Mouse (Mus musculus): ENCODE data around the gene Otulinl.

Otulinl gene

DNA sequence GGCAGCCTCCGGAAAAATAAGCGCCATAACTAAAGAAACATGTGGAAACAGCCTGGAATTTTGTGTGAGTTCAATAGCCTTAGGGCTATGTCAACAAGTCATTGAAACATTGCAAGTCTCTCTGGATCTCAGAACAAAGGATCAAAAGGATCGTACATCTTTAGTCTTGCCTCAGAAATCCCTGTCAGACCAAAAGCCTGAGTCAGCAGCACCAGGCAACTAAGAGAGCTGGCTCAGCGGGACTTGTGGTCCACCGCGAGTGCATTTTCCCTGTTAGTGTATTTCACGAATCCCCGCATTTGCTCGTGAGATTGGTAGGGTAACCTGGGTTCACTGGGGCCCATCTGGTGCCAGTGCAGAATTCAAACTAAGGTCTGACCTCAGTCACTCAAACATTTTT, 1.2 kb upstream of the Otulinl start:
- peak; percentile 32 for DNase-seq (ENCODE audit: extremely low read depth, insufficient read length, low spot score)

DNA sequence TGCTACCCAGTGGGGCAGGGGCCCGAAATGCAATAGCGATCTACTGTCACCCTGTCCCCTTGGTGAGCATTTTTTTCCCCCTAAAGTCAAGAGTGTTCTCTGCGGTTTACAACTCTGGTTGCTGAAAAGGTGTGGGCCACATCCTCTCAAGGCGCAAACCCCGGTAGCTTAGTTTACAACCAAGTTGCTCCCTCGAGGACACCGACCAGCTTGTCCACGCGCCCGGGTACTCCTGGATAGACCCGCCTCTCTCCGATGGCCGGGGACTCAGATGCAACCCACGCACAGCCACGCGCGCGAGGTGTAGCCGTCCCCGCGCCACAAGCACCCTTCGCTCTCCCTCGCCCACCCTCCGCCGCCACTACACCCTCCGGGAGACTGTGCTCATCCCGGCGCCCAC, 382 bp downstream of the Otulinl start:
- no peak for DNase-seq (ENCODE audit: extremely low read depth, insufficient read length, low spot score)

DNA sequence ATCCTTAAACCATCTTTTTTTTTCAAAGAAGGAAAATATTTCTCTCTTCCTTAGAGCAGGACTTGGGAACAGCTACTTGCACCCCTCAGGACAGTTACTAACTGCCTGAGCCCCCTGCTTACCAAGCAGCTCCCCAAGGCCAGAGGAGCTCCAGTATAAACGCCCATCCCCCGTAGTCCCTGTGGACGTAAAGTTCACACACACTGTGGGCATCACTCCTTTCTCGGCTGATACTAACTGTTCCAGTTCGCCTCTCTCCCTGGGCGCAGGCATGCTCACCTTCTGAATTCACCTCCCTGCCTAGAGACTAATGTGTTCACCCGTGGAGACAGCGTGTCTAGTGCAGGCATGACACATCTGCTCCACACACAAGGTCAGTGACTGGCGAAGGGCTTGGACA, 2.9 kb downstream of the Otulinl start:
- DNase-seq (ENCODE audit: extremely low read depth, insufficient read length, low spot score), result no peak

DNA sequence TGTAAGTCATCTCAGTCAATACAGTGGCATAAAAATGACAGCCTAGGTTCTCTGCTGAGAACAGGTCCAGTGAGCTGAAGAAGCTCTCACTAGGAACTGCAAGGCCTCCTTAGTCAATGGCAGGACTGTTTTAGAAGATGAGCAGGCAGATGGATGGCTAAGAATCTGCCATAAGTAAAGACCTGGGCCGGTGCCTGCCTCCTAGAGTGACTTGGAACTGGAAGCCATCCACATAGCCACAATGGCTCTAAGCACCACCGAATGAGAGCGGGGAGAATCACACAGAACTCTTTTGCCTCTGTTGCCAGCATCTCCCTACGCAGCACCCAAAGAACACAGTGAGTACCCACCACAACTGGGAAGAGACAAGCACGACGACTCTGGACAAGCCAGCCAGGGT, 3.6 kb downstream of the Otulinl start:
- no peak for DNase-seq (ENCODE audit: extremely low read depth, insufficient read length, low spot score)

DNA sequence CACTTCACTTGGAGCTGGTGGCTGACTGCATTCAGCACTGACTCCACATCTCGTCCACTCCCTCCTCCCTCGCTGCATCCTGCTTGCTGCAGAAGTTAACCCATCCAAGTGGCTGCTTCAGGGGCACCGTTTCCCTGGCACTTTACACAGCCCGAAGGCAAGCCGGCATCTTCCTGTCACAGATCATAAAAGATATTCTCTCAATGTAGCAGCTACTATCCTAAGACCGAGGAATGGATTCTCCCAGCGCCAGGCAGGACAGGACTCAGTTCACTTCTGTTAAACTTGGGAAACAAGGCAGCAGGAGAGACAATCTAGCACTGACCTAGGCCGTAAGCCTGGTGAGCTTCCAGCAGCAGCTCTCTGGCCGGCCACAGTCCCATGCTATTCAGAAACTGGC, 5.2 kb downstream of the Otulinl start:
- no peak for DNase-seq (ENCODE audit: extremely low read depth, insufficient read length, low spot score)

DNA sequence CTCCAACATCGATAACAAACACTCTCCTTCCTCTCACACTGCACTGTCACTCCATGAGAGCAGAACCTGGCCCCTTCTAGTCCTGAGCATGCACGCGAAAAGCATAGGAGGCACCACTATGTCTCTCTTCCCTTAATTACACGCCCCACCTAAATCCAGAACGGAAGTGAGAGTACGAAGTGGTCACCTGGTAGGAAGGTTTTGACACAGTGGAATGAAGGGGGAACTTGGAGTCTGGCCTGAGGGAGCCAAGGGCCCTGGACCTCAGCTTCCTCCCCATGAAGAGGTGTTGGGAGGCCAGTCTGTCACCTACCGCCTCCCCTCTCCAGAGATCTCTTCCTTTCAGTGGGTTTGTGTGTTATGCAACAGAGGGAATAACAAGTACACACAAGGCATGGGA, 6.3 kb downstream of the Otulinl start:
- no peak for DNase-seq (ENCODE audit: extremely low read depth, insufficient read length, low spot score)

DNA sequence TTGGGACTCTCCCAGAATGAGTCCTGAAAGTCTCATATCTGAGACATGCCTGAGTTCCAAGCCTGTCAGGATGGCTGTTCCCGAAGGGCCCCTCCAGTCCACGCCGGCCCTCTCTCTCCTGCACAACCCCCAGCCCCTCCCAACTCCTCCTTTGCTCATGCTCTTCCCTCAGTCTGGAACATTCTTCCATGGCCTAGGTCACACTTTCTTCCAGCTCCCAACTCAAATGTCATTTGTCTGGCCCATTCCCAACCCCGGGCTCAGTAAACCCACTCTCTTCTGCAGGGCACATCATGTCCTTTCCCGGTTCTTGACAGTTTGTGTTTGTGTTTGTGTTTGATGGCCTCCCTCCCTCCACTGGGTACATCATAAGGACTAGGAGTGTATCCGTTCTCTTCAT, 7.3 kb downstream of the Otulinl start:
- DNase-seq (ENCODE audit: extremely low read depth, insufficient read length, low spot score), result no peak

DNA sequence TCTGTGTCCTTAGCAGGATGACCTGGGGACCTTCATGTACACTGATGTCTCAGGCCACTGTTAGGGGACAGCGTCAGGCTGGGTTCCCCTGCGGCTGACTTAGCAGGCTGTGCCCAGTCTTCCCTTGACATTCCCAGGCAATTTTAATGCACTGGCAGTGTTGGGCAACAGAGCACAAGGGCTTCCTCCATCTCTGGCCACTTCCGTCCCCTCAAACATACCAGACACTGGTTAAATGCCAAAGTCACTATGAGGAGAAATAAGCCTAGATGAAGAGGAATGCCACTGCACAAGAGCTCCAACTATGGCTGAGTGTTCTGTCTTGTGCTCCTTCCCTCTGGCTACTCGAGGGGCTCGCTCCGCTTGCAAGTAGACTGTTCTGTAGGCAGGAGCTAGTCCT, 8.2 kb downstream of the Otulinl start:
- no peak for DNase-seq (ENCODE audit: extremely low read depth, insufficient read length, low spot score)

DNA sequence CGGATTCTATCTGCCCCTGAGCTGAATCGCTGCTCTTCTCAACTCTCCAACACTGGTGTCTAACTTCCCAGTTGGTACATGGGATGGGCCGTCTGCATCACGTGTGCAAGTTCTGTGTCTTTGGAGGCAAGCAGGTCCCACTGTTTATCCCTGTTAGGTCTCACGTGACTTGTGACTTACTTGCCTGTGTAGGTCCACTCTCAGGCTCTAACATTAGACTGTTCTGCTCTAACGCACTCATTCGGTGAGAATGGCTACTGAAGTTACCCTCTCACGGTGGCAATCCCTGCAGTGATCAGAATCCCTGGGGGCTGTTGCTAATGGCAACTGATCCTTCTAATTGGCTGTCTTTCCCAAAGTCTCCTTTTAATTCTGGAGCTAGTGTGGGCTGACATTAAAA, 9.1 kb downstream of the Otulinl start:
- no peak for DNase-seq (ENCODE audit: extremely low read depth, insufficient read length, low spot score)

DNA sequence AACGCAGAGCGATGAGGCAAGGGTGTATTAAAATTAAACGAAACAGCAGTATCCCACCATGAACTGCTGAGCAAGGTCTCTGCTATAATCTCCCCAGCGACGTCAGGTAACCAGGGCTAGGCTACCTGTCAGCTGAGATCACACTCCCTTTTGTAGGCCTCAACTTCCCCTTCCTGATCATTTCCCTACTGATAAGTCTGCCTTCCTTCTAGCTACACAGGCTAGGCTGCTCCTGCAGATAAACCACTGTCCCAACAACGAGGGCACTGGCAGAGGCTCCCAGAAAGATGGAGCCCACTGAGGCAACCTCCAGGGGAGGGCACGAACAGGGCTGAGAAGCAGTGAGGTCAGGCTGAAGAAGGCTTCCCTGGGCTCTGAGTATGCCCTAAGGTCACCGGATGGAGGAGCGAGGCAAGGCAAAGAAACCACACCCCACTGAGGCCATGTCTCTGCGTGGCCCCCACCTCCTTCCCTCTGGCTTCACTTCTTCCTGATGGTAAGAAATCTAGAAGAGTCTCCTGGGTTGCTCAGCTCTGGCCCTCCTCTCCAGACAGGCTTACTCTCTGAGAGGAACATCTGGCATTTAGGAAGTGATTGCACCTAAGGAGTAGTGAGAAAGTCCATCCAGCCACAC, 9.7 kb downstream of the Otulinl start:
- no peak for DNase-seq (ENCODE audit: extremely low read depth, insufficient read length, low spot score)

DNA sequence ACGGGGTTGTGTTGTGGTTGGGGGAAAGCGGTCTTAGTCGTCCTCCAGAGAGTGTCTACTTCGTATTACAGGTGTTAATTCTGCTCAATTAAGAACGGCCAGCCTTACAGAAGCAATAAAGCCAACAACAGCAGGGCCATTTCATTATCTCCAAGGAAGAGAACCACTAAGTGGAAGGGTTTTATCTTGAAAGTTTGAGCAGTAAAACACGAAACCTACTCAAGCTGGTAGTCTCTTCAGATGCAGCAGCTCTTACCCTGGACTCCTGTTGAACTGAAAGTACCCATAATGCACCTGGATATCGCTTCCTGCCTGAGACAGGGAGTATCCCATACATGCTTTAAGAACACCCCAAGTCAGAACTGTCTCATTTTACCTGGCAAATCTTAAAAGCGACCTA, 10.7 kb downstream of the Otulinl start:
- no peak for DNase-seq (ENCODE audit: extremely low read depth, insufficient read length, low spot score)

DNA sequence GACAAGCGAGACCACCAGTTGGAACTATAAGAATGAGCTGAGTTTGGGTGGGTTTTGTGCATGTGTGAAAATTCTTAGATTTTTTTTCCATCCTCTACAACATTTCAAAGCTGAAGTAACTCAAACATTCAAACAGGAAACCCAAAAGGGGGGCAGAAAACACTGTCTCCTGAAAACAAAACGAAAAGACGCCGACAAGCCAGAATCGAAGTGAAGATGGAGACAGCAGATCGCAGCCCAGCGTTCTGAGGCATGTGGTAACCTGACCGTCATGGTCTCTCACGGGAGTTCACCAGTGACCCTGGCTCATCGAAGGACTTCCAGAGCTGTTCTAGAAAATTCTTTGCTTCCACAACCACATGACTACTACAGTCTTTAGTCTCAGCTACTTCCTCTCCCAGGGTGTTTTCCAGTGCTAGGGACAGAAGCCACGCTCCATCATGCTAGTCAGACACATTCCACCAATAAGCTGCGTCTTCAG, 11.4 kb downstream of the Otulinl start:
- no peak for DNase-seq (ENCODE audit: extremely low read depth, insufficient read length, low spot score)

DNA sequence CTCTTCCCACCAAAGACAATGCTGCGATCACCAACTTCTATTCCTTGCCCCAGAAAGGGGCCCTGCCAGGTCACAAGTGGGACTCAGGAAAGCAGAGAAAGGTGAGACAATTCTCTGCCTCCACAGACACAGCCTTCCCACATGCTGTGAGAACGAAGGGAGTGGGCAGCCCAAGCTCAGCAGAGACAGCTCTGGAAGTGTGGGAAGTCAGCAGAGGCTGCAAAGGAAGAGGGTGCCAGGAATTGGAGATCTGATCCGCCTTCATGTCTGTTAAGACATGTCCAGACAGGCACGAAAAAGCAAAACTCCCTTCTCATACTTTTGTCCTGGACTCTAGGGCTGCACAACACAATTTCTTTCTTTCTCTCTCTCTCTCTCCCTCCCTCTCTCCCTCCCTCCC, 12.1 kb downstream of the Otulinl start:
- DNase-seq (ENCODE audit: extremely low read depth, insufficient read length, low spot score), result no peak

DNA sequence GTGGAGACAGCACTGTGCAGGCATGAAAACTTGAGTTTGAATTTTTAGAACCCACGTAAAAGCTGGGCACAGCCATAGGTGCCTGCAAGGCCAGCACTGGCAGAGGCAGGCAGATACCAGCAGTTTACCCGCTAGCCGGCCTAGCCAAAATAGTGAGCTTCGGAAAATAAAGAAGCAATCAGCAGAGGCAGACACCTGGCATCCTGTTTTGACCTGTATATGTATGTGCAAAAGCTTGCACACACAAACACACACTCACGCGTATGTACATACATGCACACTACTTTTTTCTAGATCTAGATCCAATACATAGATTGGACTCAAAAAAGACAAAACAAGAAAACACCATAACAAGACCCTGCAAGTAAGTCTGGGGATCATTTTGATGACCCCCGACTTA, 12.8 kb downstream of the Otulinl start:
- no peak for DNase-seq (ENCODE audit: extremely low read depth, insufficient read length, low spot score)

DNA sequence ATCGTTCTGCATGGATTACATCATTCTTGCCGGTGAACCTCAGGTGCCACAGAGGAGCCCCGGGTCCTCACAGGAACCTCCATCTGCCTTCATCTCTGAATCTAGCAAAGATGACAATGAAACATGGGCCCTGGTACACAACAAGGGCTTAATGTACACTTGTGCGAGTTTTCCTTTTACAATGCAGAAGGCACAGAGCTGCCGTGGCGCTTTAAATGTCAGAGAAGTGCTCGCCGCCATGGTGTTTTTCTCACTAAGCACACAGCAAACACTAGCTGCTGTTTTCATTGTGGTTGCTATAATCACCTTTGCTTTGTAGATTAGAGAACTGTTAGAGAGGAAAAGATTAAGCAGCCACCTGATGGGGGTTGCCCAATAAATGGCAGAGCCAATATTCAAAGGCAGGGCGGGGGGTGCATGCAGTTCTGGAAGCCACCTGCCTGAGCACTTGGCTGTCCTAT, 13.3 kb downstream of the Otulinl start:
- no peak for DNase-seq (ENCODE audit: extremely low read depth, insufficient read length, low spot score)

DNA sequence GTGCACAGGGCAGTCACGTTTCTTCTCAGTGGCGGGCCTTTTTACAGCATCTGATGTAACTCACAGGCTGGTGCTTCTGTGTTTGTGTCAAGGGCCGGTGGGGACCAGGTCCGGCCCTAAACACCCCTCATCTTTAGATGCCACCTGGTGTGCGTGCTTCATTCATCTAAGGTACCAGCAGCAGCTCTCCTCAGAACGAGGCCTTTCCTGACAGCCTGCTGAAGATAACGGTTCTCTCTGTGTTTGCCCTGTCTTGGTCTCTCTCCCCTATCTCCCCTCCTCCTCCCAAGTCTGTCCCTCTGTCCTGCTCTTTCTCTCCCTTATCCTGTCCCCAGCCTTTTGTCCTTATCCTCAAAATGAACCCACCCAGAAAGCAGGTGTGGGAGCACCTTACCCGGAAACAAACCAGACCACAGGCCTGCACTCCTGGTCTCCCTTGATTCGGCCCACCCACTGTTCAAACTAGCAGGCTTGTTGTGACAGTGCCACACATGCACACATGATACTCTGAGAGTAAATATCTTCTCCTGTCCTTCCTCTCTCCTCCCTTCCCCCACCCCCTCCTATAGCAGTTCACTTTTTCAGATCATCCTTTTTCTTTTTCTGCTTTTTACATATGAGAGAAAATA, 14.4 kb downstream of the Otulinl start:
- DNase-seq (ENCODE audit: extremely low read depth, insufficient read length, low spot score), result no peak

DNA sequence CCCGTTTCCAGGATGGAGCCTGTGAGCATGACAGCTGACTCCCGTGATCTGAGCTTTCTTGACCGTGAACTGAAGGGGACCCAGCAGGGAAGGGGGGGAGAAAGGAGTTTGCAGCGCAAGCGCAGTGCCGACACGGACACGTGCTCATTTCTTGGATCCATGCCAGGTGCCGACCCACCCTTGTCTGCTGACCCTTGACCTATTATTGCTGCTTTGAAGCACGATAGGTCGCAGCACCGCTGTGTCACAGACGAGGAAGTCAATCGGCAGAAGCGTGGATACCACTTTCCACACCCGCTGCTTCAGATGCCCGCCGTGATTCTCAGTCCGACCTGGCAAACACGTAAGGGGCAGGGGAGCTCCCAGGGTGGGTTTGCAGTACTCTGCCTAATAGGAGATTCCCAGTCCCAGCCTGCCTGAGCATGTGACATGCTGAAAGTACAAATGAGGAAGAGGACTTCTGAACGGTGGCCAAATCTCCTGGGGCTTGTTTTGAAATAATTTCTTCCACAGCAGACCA, 15.9 kb downstream of the Otulinl start:
- peak; percentile 19 for DNase-seq (ENCODE audit: extremely low read depth, insufficient read length, low spot score)

DNA sequence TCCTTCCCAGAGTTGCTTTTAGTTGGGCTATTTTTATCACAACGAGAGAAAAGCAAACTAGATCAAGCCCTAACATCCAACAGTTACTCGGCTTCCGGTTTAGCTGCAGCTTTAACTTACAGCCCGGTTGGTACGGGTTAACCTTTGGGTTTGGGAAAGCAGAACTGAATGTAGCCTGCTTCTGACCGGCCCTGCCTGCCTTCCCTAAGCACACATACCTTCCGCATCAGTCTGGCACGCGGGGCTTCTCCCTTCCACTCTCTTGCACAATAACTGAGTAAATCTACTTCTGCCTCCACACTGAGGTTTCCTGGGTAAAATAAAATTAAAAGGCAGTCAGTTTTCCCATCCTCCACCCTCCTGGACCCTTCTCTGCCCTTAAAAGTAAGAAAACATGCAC, 17.3 kb downstream of the Otulinl start:
- no peak for DNase-seq (ENCODE audit: extremely low read depth, insufficient read length, low spot score)

DNA sequence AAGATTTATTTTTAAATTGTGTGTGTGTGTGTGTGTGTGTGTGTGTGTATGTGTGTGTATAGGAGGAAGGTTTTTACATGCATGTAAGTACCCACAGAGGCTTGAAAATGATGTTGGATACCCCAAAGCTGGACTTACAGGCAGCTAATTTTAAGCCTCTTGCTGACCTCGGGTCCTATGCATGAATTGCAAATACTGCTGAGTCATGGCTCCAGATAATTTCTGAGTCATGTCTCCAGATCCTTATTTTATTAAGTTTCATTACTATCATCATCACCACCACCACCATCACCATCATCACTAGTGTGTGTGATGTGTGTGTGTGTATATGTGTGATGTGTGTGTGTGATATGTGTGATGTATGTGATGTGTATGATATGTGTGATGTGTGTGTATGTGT, 18.7 kb downstream of the Otulinl start:
- no peak for DNase-seq (ENCODE audit: extremely low read depth, insufficient read length, low spot score)

DNA sequence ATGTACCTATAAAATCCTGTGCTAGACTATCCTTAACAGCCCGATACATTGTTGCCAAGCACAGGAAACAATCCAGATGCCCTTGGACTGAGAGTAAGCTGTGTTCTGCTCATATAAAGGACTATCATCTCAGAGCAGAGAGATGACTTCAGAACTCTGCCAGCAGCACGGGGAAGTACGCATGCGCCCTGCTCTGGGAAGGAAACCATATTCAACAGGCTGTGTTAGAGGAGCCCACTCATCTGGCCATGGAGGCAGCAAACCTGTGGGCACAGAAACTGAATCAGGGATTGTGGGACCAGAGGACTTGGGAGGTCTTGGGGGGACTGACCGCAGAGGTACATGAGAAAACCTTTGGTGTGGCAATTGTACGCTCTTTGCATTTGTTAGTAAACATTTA, 19.7 kb downstream of the Otulinl start:
- no peak for DNase-seq (ENCODE audit: extremely low read depth, insufficient read length, low spot score)

DNA sequence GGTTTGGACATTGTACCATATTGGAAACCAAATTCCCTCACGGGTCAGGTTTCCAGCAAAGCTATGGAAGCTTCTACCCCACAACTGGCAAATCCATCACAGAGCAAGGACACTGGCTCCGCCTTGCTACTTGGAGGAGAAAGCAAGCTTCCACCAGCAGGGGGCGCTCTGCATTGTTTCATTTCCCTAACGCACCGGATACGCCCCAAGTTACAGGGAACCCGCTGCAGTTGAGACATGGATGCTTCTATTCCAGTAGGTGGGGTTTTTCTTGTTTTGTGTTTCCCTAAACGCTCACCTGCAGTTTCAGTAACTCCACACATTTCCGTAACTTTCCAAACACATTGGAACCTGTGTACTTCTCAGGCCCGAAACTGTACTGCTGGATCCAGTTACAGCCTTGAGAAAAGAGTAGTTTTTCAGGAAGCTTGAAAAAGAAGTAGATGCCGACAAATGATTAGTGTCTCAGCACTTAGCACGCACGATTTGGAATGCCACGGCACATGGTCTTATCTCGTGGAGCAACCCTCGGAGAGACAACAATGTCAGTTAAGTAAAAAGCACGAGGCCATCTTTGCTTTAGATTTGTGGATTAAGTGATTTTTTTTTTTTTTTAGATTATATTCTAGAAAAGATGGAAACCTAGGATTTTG, 21.7 kb downstream of the Otulinl start:
- DNase-seq (ENCODE audit: extremely low read depth, insufficient read length, low spot score), result peak; percentile 21

DNA sequence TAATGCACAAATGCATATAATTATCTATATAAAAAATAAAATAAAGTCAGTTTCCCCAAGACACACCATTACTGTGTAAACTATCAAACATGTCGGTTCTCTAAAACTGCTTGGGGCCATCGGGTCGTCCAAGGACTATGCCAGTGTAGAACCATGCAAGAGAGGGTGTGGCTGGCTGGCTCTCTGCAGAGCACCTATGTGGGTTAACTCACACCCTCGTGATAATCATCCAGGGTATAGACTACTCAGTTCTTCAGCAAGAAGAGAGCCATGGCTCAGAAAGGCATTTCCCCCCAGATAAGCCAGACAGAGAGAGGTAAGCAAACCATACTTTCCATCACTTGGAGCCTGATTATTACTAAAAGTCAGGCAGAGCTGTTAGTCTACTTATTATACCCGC, 22.2 kb downstream of the Otulinl start:
- no peak for DNase-seq (ENCODE audit: extremely low read depth, insufficient read length, low spot score)

Measured in 3134 (cell line).